Mouse (Mus musculus) kidney, adult 2 months (tissue): Measurements from ENCODE around the gene BC051019.

Experiments used
- CTCF ChIP-seq: fragments of 200-500 bp; conservative IDR thresholded peaks from 2 replicates; pipeline ENCODE4 v1.5.1; 2011; ENCODE audit warnings: low read depth, mild to moderate bottlenecking, control low read depth, low read length, moderate library complexity, mixed read lengths; ENCODE audit not compliant: insufficient read depth, insufficient read length
- POLR2A ChIP-seq: fragments of 200-500 bp; IDR thresholded peaks from one replicate; pipeline ENCODE4 v1.6.1; 2011; ENCODE audit warnings: low read depth, low read length, control low read depth

DNA sequence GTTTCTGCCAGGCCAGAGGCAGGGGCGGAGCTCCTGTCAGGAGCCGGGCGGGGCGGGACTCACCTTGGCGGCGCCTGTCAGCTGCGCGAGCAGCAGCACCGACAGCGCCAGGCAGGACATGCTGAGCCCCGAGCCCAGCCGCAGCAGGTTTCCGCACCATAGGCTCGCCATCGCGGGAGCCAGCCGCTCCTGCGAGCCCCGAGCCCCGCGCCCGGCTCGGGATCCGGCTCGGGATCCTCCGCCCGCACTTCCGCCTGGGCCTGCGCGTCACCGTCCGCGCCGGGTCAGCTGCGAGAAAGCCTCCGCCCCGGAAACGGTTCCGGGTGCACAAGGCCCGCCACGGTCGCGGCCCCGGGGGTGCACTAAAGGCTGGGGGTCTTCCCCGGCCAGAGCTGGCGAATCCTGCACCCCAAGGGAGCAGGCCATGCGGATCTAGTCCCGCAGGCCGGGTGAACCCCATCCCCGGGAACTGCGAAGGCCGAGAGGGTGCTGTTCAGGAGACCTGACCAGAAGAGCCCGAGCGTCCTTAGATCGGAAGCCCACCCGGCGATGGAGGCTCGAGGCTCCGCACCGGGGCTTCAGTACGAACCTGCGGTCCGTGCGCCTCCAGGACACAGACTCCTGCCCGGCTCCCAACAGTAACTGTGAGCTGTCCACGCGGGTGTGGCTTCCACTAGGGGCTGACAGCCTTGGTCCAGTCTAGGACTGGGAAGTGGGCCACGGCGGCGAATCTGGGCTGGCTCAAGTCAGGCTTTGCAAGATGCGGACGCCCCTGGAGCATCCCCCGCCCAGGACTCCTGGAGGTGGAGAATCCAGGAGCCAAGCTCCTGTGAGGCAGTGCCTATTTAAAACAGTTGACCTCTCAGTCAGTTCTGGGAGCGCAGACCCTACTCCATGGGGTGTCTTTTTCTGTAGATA lies 28.6 kb upstream of the BC051019 start, which contains the start of gene Tmem9b:
- TF ChIP-seq CTCF (0 out of 2 replicates have a peak, but pooled peaks have one; percentile 6), POLR2A (peak; percentile 37)
